Mouse (Mus musculus): ENCODE measurements at regions not wholly inside any gene's neighbourhood (a gene's known extent, or its start where the extent isn't known, plus 50 kb on each side); places are given as distances from the start of the nearest gene placed in this dataset.

- Histone ChIP-seq H3K4me2 (replicated peaks) (no peak overlapping the region), H3K27me3 (no peaks in the 10 kb centered on the region), H3K4me3 (replicated peaks) (no peak overlapping the region), H3K27ac (replicated peaks) (no peak overlapping the region), H3K36me3 (no peaks in the 10 kb centered on the region), H3K9ac (no peak overlapping the region), H3K9me3 (replicated peaks) (no peaks in the 10 kb centered on the region), H3K4me1 (no peaks in the 10 kb centered on the region)
- WGBS = 55% methylated on average over 4 of the region's 4 CpGs
- no peak for ATAC-seq (ENCODE audit: insufficient number of reproducible peaks, low FRiP score, low TSS enrichment, low read depth)
These were observed 254.0 kb upstream of the Gimd1 start for GRCm38 (mm10) chr3:132375579-132375978.

- no peak overlapping the region for H3K9ac ChIP-seq
- no peak overlapping the region for H3K4me2 ChIP-seq (replicated peaks)
- no peaks in the 10 kb centered on the region for H3K9me3 ChIP-seq (replicated peaks)
- H3K4me3 ChIP-seq (replicated peaks) = no peak overlapping the region
- WGBS = 12% methylated on average over 2 of the region's 2 CpGs
- no peak for ATAC-seq (ENCODE audit: insufficient number of reproducible peaks, low FRiP score, low TSS enrichment, low read depth)
- H3K4me1 ChIP-seq = 0 out of 2 replicates have a peak, but pooled peaks cover 3% of the 10 kb centered on the region
- no peaks in the 10 kb centered on the region for H3K27me3 ChIP-seq
- H3K27ac ChIP-seq (replicated peaks) = no peak overlapping the region
- no peaks in the 10 kb centered on the region for H3K36me3 ChIP-seq
These were observed 211.9 kb upstream of the Gimd1 start for GRCm38 (mm10) chr3:132417742-132418141.

- WGBS = 49% methylated on average over 11 of the region's 11 CpGs
- Histone ChIP-seq H3K4me1 (peaks cover 12% of the 10 kb centered on the region), H3K9ac (no peak overlapping the region), H3K27me3 (no peaks in the 10 kb centered on the region), H3K27ac (replicated peaks) (peak overlapping the region; percentile 28), H3K9me3 (replicated peaks) (no peaks in the 10 kb centered on the region), H3K4me2 (replicated peaks) (no peak overlapping the region), H3K4me3 (replicated peaks) (no peak overlapping the region), H3K36me3 (no peaks in the 10 kb centered on the region)
- ATAC-seq (ENCODE audit: insufficient number of reproducible peaks, low FRiP score, low TSS enrichment, low read depth) = no peak
These were observed 203.6 kb upstream of the Gimd1 start for GRCm38 (mm10) chr3:132425819-132426671.

- no peak overlapping the region for H3K9ac ChIP-seq
- no peaks in the 10 kb centered on the region for H3K36me3 ChIP-seq
- H3K27ac ChIP-seq (replicated peaks) = peak overlapping the region; percentile 60
- peaks cover 12% of the 10 kb centered on the region for H3K4me1 ChIP-seq
- no peak overlapping the region for H3K4me3 ChIP-seq (replicated peaks)
- 26% methylated on average over 9 of the region's 9 CpGs for WGBS
- no peaks in the 10 kb centered on the region for H3K27me3 ChIP-seq
- no peak for ATAC-seq (ENCODE audit: insufficient number of reproducible peaks, low FRiP score, low TSS enrichment, low read depth)
- H3K4me2 ChIP-seq (replicated peaks) = no peak overlapping the region
- no peaks in the 10 kb centered on the region for H3K9me3 ChIP-seq (replicated peaks)
These were observed 202.4 kb upstream of the Gimd1 start for GRCm38 (mm10) chr3:132427244-132427643.

GRCm38 (mm10) chr3:132428148-132428547 is 201.5 kb upstream of the Gimd1 start:
- H3K9me3 ChIP-seq (replicated peaks) = no peaks in the 10 kb centered on the region
- no peak overlapping the region for H3K4me3 ChIP-seq (replicated peaks)
- H3K9ac ChIP-seq = no peak overlapping the region
- ATAC-seq (ENCODE audit: insufficient number of reproducible peaks, low FRiP score, low TSS enrichment, low read depth) = no peak
- H3K27me3 ChIP-seq = no peaks in the 10 kb centered on the region
- no peaks in the 10 kb centered on the region for H3K36me3 ChIP-seq
- H3K27ac ChIP-seq (replicated peaks) = no peak overlapping the region
- 64% methylated on average over 17 of the region's 17 CpGs for WGBS
- H3K4me1 ChIP-seq = peaks cover 12% of the 10 kb centered on the region
- no peak overlapping the region for H3K4me2 ChIP-seq (replicated peaks)

- no peak overlapping the region for H3K27ac ChIP-seq (replicated peaks)
- no peaks in the 10 kb centered on the region for H3K9me3 ChIP-seq (replicated peaks)
- no peaks in the 10 kb centered on the region for H3K27me3 ChIP-seq
- H3K36me3 ChIP-seq = no peaks in the 10 kb centered on the region
- no peak overlapping the region for H3K9ac ChIP-seq
- H3K4me1 ChIP-seq = peaks cover 8% of the 10 kb centered on the region
- H3K4me3 ChIP-seq (replicated peaks) = no peak overlapping the region
- no peak for ATAC-seq (ENCODE audit: insufficient number of reproducible peaks, low FRiP score, low TSS enrichment, low read depth)
- H3K4me2 ChIP-seq (replicated peaks) = no peak overlapping the region
These were observed 197.8 kb upstream of the Gimd1 start for GRCm38 (mm10) chr3:132431805-132432204.

- H3K27me3 ChIP-seq = no peaks in the 10 kb centered on the region
- H3K4me1 ChIP-seq = no peaks in the 10 kb centered on the region
- ATAC-seq (ENCODE audit: insufficient number of reproducible peaks, low FRiP score, low TSS enrichment, low read depth) = no peak
- no peak overlapping the region for H3K4me3 ChIP-seq (replicated peaks)
- no peaks in the 10 kb centered on the region for H3K9me3 ChIP-seq (replicated peaks)
- WGBS = 82% methylated on average over 6 of the region's 6 CpGs
- no peak overlapping the region for H3K4me2 ChIP-seq (replicated peaks)
- H3K27ac ChIP-seq (replicated peaks) = no peak overlapping the region
- H3K9ac ChIP-seq = no peak overlapping the region
- no peaks in the 10 kb centered on the region for H3K36me3 ChIP-seq
These were observed 188.4 kb upstream of the Gimd1 start for GRCm38 (mm10) chr3:132441226-132441625.

GRCm38 (mm10) chr3:132453927-132454326 is 175.7 kb upstream of the Gimd1 start:
- no peak for ATAC-seq (ENCODE audit: insufficient number of reproducible peaks, low FRiP score, low TSS enrichment, low read depth)
- no peaks in the 10 kb centered on the region for H3K4me1 ChIP-seq
- no peaks in the 10 kb centered on the region for H3K27me3 ChIP-seq
- H3K27ac ChIP-seq (replicated peaks) = no peak overlapping the region
- H3K9ac ChIP-seq = no peak overlapping the region
- no peaks in the 10 kb centered on the region for H3K36me3 ChIP-seq
- H3K4me3 ChIP-seq (replicated peaks) = no peak overlapping the region
- H3K4me2 ChIP-seq (replicated peaks) = no peak overlapping the region
- H3K9me3 ChIP-seq (replicated peaks) = no peaks in the 10 kb centered on the region
- WGBS = 61% methylated on average over 4 of the region's 4 CpGs

- H3K27me3 ChIP-seq = no peaks in the 10 kb centered on the region
- WGBS = 77% methylated on average over 5 of the region's 5 CpGs
- H3K4me3 ChIP-seq (replicated peaks) = no peak overlapping the region
- no peak for ATAC-seq (ENCODE audit: insufficient number of reproducible peaks, low FRiP score, low TSS enrichment, low read depth)
- no peaks in the 10 kb centered on the region for H3K9me3 ChIP-seq (replicated peaks)
- no peak overlapping the region for H3K4me2 ChIP-seq (replicated peaks)
- H3K36me3 ChIP-seq = no peaks in the 10 kb centered on the region
- no peaks in the 10 kb centered on the region for H3K4me1 ChIP-seq
- H3K9ac ChIP-seq = no peak overlapping the region
- H3K27ac ChIP-seq (replicated peaks) = no peak overlapping the region
These were observed 167.2 kb upstream of the Gimd1 start for GRCm38 (mm10) chr3:132462348-132462959.

- Histone ChIP-seq H3K27me3 (no peaks in the 10 kb centered on the region), H3K9me3 (replicated peaks) (no peaks in the 10 kb centered on the region), H3K4me1 (no peaks in the 10 kb centered on the region), H3K4me3 (replicated peaks) (no peak overlapping the region), H3K4me2 (replicated peaks) (no peak overlapping the region), H3K9ac (no peak overlapping the region), H3K27ac (replicated peaks) (no peak overlapping the region), H3K36me3 (no peaks in the 10 kb centered on the region)
- no peak for ATAC-seq (ENCODE audit: insufficient number of reproducible peaks, low FRiP score, low TSS enrichment, low read depth)
- WGBS = 48% methylated on average over 4 of the region's 4 CpGs
These were observed 158.6 kb upstream of the Gimd1 start for GRCm38 (mm10) chr3:132471070-132471469.

GRCm38 (mm10) chr3:132477768-132478167 is 151.9 kb upstream of the Gimd1 start:
- WGBS = 90% methylated on average over 5 of the region's 5 CpGs
- Histone ChIP-seq H3K9ac (no peak overlapping the region), H3K27me3 (no peaks in the 10 kb centered on the region), H3K36me3 (no peaks in the 10 kb centered on the region), H3K27ac (replicated peaks) (no peak overlapping the region), H3K4me3 (replicated peaks) (no peak overlapping the region), H3K9me3 (replicated peaks) (no peaks in the 10 kb centered on the region), H3K4me2 (replicated peaks) (no peak overlapping the region), H3K4me1 (no peaks in the 10 kb centered on the region)
- ATAC-seq (ENCODE audit: insufficient number of reproducible peaks, low FRiP score, low TSS enrichment, low read depth) = no peak

GRCm38 (mm10) chr3:132479275-132479674 is 150.3 kb upstream of the Gimd1 start:
- Histone ChIP-seq H3K9ac (no peak overlapping the region), H3K36me3 (no peaks in the 10 kb centered on the region), H3K9me3 (replicated peaks) (no peaks in the 10 kb centered on the region), H3K4me2 (replicated peaks) (no peak overlapping the region), H3K4me3 (replicated peaks) (no peak overlapping the region), H3K27me3 (no peaks in the 10 kb centered on the region), H3K27ac (replicated peaks) (no peak overlapping the region), H3K4me1 (no peaks in the 10 kb centered on the region)
- 72% methylated on average over 2 of the region's 2 CpGs for WGBS
- no peak for ATAC-seq (ENCODE audit: insufficient number of reproducible peaks, low FRiP score, low TSS enrichment, low read depth)
